Mouse (Mus musculus) G1E (cell line): ENCODE measurements at regions not wholly inside any gene's neighbourhood (a gene's known extent, or its start where the extent isn't known, plus 50 kb on each side); places are given as distances from the start of the nearest gene placed in this dataset.

Source experiments
- ATAC-seq: 2 replicates; pipeline ENCODE4 v1.8.0; 2016; ENCODE audit warnings: mild to moderate bottlenecking; ENCODE audit not compliant: insufficient number of reproducible peaks, poor library complexity, low FRiP score, severe bottlenecking; ENCODE audit errors: extremely low read depth
- DNase-seq: peaks from one replicate; pipeline ENCODE4 v3.0.0; 2012; ENCODE audit warnings: low spot score
- H3K27me3 ChIP-seq: 2 replicates; pipeline ENCODE4 v1.6.1; 2012; ENCODE audit warnings: mild to moderate bottlenecking, low read length, inconsistent platforms; ENCODE audit not compliant: insufficient read depth
- H3K36me3 ChIP-seq: replicated peaks from 2 replicates; pipeline ENCODE3; 2012; ENCODE audit warnings: mild to moderate bottlenecking, inconsistent platforms
- H3K4me1 ChIP-seq: 2 replicates; pipeline ENCODE4 v1.6.1; 2012; ENCODE audit warnings: low read depth, low read length, inconsistent platforms, mixed read lengths; ENCODE audit not compliant: insufficient read depth
- H3K4me3 ChIP-seq: 2 replicates; pipeline ENCODE4 v1.5.1; 2012; ENCODE audit warnings: low read depth, mild to moderate bottlenecking, inconsistent platforms, low read length, moderate library complexity, mixed read lengths
- H3K9me3 ChIP-seq: replicated peaks from 2 replicates; pipeline ENCODE4 v1.6.1; 2012; ENCODE audit warnings: inconsistent platforms
- CTCF ChIP-seq: IDR thresholded peaks from 2 replicates; pipeline ENCODE4 v1.5.1; 2012; ENCODE audit warnings: low read depth, low read length, inconsistent platforms, mixed read lengths
- GATA1 ChIP-seq: IDR thresholded peaks from 2 replicates; pipeline ENCODE4 v1.6.1; 2012; ENCODE audit warnings: borderline replicate concordance, low read length, inconsistent platforms, mixed read lengths
- GATA2 ChIP-seq: IDR thresholded peaks from 2 replicates; pipeline ENCODE4 v1.6.1; 2012; ENCODE audit warnings: low read depth, low read length, inconsistent platforms, borderline replicate concordance
- POLR2AphosphoS5 ChIP-seq: IDR thresholded peaks from 2 replicates; pipeline ENCODE4 v1.6.1; 2012; ENCODE audit warnings: low read depth, low read length, inconsistent platforms; ENCODE audit not compliant: insufficient replicate concordance
- TAL1 ChIP-seq: conservative IDR thresholded peaks from 2 replicates; pipeline ENCODE4 v1.6.1; 2012; ENCODE audit warnings: low read depth, low read length, inconsistent platforms, mixed read lengths

- H3K4me1 ChIP-seq: peaks cover 19% of the 10 kb centered on the region; the same call in 1 of the 2 replicates
- H3K27me3 ChIP-seq: no peaks in the 10 kb centered on the region
- ATAC-seq (peak; percentile 34), DNase-seq (no peak)
- no peak overlapping the region for H3K4me3 ChIP-seq
- no peaks in the 10 kb centered on the region for H3K9me3 ChIP-seq
- no peak for TF ChIP-seq TAL1
- H3K36me3 ChIP-seq: no peaks in the 10 kb centered on the region
Measured at GRCm38 (mm10) chrX:162255873-162256272, 96.3 kb upstream of the Nhs start.

- H3K4me1 ChIP-seq: no peaks in the 10 kb centered on the region
- ATAC-seq (no peak), DNase-seq (no peak)
- no peaks in the 10 kb centered on the region; the same call in 1 of the 2 replicates for H3K27me3 ChIP-seq
- H3K9me3 ChIP-seq: no peaks in the 10 kb centered on the region
- H3K36me3 ChIP-seq: no peaks in the 10 kb centered on the region
- no peak for TF ChIP-seq CTCF
- no peak for TF ChIP-seq TAL1
- no peak for TF ChIP-seq GATA1
- TF ChIP-seq GATA2: no peak
- no peak for TF ChIP-seq POLR2AphosphoS5
- H3K4me3 ChIP-seq: no peak overlapping the region
Measured at GRCm38 (mm10) chrX:162241291-162241690, 81.8 kb upstream of the Nhs start.

- ATAC-seq: no peak
- Histone ChIP-seq H3K9me3 (no peaks in the 10 kb centered on the region), H3K36me3 (no peaks in the 10 kb centered on the region), H3K4me1 (no peaks in the 10 kb centered on the region), H3K4me3 (no peak overlapping the region), H3K27me3 (peaks cover 2% of the 10 kb centered on the region; the same call in 1 of the 2 replicates)
- TF ChIP-seq POLR2AphosphoS5 (no peak), CTCF (no peak), GATA1 (no peak), GATA2 (no peak), TAL1 (no peak)
- DNase-seq: no peak
Measured at GRCm38 (mm10) chrX:162235552-162235951, 76.0 kb upstream of the Nhs start.

GRCm38 (mm10) chrX:162210848-162211247 lies 51.3 kb upstream of the Nhs start:
- DNase-seq: no peak
- no peaks in the 10 kb centered on the region for H3K9me3 ChIP-seq
- H3K27me3 ChIP-seq: no peaks in the 10 kb centered on the region
- TF ChIP-seq POLR2AphosphoS5 (no peak), CTCF (no peak)
- no peaks in the 10 kb centered on the region for H3K36me3 ChIP-seq
- no peak for ATAC-seq
- no peaks in the 10 kb centered on the region for H3K4me1 ChIP-seq
- no peak overlapping the region for H3K4me3 ChIP-seq
